Mouse (Mus musculus): ENCODE data around the gene Cacng4.

Gene Cacng4

DNA sequence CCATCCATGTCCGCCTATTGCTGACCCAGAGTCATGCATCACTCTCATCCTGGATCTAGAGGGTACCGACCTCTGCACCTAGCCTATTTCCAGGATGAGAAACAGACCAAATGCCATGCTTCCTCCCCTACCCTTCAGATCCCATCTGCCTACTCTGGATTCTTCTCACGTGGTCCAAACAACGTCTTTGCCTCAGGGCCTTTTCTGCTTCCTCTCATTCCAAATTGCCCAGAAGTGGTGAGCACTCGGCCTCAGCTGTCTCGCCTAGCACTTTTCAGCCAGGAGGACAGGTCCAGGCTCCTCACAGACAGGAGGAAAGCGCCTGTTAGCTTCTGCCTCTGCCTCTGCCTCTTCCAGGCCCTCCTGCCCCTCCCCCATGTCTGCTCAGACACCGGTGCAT lies 21.0 kb downstream of the Cacng4 start:
- in situ Hi-C loops (cut with MseI, MboI), result no loop called here

- in situ Hi-C loops (cut with MseI, MboI), result no loop called here
These were observed 22.4 kb downstream of the Cacng4 start for GRCm38 (mm10) chr11:107772002-107772401.

GRCm38 (mm10) chr11:107768361-107768760 lies 26.0 kb downstream of the Cacng4 start:
- in situ Hi-C loops (cut with MseI, MboI), result no loop called here

- in situ Hi-C loops (cut with MseI, MboI), result no loop called here
These were observed 27.4 kb downstream of the Cacng4 start for GRCm38 (mm10) chr11:107766932-107767331.

DNA sequence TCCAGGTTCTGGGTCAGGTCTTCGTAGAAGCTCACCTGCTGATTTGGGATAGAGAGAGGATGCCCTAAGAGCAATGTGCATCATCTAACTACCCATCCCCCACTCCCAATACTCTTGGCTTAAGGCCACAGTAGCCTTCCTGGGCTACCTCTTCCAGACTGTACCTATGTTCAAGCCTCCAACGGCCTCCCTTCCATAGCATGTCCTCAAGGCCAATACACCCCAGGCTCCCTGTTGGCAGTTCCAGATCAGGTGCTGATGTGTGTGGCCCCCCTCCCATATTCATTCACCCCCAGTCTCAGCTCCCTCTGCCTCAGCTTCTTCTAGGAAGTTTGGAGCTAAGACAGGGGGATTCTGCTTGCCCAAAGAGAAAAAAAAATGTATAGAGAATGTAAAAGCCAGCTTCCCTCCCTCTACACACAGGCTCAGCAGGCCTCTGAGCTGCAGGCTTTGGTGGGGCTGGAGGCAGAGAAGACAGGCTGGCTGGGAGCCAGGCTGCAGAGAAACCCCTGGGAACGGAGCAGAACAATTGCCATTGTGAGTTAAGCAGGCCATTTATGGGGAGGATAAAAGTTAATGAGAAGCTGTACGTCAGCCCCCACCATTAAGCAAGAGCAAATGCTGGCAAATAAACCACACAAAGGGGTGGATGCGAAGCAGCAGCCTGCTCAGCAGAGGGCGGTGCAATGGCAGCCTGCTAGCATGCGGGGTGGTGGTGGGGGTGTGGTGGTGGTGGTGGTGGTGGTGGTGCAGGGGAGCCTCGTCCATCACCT lies 31.5 kb downstream of the Cacng4 start:
- in situ Hi-C loops (cut with MseI, MboI), result no loop called here

- in situ Hi-C loops (cut with MseI, MboI), result no loop called here
These were observed 32.4 kb downstream of the Cacng4 start for GRCm38 (mm10) chr11:107761790-107762500.

- in situ Hi-C loops (cut with MseI, MboI), result no loop called here
These were observed 34.4 kb downstream of the Cacng4 start for GRCm38 (mm10) chr11:107760001-107760400.

DNA sequence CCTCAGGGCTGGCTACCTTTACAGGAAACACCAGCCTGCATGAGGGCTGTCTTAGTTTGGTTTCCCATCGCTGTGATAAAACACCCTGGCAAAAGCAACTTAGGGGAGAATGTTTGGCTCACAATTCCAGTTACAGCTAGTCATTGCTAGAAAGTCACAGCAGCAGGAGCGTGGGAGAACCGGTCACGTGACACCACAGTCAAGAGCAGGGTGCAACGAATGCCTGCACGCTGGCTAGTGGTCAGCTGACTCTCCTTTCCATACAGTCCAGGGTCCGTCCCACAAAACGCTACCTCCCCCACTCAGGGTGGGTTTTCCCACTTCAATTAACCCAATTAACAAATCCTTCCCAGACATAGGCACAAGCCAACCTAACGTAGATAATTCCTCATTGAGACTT lies 34.8 kb downstream of the Cacng4 start:
- in situ Hi-C loops (cut with MseI, MboI), result no loop called here

DNA sequence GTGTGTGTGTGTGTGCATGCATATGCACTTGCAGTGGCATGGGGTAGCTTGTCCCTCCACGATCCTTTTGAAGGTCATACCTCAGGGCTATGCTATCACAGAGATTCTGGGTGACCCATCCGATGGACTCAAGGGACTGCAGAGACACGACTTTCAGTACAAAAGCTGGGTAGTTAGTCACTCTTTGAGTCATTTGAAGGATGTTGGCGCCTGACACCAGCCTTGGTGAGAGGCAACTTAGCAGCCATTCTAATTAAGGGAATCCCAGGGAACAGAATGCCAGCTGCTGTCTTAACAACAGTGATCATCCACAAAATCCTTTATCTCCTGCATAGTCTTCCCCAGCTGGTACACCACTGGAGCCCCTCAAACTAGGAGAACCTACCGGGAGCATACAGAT lies 45.2 kb downstream of the Cacng4 start:
- in situ Hi-C loops (cut with MseI, MboI), result no loop called here

DNA sequence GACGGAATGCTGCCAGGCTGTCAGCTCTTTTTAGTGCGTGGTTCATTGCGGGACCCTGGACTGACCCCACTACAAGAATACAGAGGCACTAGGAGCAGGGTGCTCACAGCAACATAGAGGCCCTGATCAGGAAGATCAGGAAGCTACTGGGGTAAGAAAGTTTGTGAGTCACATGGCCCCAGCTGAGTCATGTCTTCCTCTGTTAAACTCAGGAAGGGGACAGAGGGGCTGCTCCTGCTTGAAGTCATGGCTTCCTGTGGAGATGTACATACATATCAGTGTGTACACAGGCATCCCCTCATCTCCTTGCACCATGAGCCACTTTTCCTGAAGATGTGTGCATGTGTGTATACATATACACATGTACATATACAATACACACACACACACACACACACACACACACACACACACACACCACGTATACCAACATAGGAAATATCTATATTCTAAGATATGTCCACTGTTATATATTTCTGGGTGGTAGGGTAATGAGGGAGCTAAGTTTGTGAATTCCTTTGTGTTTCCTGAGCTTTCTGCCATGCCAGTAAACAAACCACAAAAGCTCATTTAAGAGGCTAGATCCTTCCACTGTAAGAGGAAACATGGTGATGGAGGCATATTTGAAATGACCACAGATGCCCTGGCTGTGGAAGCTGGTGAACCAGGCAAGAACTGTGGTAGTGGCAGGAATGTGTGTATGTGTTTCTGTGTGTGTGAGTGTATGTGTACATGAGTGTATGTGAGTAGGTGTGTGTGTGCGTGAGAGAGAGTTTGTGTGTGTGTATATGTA lies 45.9 kb downstream of the Cacng4 start:
- in situ Hi-C loops (cut with MseI, MboI), result no loop called here

- in situ Hi-C loops (cut with MseI, MboI), result no loop called here
These were observed 51.3 kb downstream of the Cacng4 start for GRCm38 (mm10) chr11:107743100-107743499.

- in situ Hi-C loops (cut with MseI, MboI), result no loop called here
These were observed 55.8 kb downstream of the Cacng4 start for GRCm38 (mm10) chr11:107738418-107739099.

- in situ Hi-C loops (cut with MseI, MboI), result no loop called here
These were observed 56.5 kb downstream of the Cacng4 start for GRCm38 (mm10) chr11:107737886-107738285.

GRCm38 (mm10) chr11:107734133-107734532 lies 60.2 kb downstream of the Cacng4 start:
- in situ Hi-C loops (cut with MseI, MboI), result no loop called here

DNA sequence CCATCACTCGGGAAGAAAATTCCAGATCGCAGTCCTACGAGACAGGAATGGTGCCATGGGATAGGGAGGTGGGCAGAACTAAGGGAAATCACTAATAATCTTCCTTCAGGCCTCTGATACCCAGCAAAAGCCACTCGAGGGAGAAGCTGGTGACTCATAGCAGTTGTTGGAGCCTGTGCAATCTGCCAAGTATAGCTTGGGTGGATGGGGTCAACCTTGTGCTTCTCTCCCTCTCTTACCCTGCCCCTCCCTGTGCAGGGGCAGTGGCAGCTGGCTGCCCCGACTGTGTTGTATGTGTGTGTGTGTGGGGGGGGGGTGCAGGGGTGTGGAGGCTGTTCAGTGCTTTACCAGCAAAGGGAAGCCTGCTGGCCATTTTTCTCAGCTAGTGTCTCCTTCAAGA lies 62.9 kb downstream of the Cacng4 start:
- in situ Hi-C loops (cut with MseI, MboI), result no loop called here

DNA sequence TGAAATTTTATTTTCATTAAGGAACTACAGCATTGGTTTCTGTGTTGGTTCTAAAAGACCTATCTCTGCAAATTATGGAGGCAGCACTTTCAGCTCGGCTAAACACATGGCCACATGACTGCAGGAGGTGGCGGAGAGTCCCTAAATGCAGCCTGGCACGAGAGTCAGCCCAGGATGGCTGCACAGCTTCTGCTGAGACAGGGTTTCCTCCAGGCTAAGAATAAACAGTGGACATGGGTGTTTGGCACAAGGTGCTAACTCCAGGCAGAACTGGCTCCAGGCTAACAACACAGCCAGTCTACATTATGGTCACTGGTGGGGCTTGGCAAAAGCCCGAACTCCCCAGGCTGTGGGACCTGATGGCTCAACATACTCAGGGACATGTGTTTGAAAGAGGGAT lies 63.4 kb downstream of the Cacng4 start:
- in situ Hi-C loops (cut with MseI, MboI), result no loop called here

DNA sequence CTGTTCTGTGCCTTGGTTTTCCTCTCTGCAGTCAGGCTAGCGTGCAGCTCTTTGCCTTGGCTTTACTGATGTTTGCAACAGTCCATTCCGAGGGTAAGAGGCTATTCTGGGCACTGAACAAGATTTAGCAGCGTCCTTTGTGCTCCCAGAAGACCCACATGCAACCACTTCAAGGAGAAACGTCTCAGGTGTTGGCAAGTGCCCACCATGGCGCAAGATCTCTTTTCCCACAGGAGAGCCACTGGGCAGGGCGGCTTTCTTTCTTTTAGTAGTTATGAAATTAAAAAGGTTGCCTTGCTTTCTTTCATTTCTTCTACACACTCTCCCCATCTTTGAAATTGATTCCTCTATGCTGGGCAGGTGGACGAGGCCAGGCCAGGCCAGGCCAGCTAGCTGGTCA lies 65.2 kb downstream of the Cacng4 start:
- in situ Hi-C loops (cut with MseI, MboI), result no loop called here

DNA sequence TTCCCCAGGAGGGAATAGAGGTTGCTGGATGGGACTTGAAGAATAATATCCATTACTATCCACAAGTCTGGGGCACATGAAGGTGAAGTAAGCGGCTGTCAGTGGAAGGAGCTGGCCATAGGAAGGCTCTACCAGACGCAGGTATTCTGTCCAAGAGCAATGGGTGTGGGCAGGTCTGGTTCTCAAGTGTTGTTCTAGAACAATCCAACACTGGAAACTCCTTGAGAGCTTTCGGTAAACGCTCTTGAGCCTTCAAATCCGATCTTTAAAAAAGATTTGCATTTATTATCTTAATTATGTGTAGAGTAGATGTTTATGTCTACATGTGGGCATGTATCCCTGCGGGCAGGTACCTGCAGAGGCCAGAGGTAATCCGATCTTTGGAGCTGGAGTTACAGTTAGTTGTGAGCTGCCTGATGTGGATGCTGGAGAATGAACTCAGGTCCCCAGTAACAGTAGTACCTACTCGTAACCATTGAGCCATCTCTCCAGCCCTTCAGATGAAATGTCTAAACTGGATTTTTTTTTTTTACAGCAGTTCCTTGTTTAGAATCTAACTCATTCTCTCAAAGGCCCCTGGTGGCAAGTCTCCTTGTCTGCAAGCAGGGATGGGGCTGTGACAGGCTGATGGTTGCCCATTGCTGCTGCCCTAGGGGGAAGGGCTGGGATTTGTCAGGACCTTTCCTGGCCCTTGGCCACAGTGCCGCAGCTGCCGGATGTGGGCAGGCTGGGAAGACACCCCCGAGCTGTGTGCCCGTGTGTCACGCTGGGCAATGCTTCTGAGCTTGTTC lies 66.1 kb downstream of the Cacng4 start:
- in situ Hi-C loops (cut with MseI, MboI), result no loop called here

DNA sequence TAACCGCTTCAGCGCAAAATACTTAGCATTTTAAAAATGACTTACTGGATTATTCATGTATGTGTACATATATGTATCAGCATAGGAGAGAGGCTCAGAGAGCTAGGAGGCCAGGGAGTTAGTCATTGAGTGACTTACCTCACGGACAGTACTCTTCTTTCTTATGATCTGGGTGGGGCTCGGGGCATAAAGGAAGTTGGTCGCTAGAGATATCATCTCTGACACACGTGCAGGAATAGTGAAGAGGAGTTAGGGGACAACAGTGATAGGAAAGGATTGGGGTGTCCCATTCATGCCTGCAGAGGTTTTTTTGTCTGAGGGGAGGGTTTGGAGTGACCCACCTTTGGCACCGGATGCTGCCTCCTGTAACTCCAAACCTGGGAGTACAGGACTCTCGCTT lies 69.8 kb downstream of the Cacng4 start:
- in situ Hi-C loops (cut with MseI, MboI), result no loop called here

DNA sequence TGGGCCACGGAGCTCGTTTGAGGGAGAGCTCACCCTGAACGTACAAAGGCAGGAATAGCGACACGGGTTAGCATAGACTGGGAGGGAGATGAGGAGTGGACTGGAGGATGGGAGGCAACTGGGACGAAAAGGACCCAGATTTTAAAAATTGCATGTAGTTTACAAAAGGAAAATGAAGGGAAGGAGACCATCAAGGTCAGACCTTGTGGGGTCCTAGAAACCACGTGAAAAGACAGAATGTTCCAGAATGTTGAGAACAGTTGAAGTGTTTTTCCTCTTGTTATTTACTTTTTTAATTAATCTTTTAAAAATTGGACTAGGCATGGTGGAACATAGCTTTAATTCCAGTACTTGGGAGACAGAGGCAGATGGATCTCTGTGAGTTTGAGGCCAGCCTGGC lies 73.3 kb downstream of the Cacng4 start:
- in situ Hi-C loops (cut with MseI, MboI), result no loop called here
